Mouse (Mus musculus): Measurements from ENCODE around the gene Snai3. TPM values are rescaled to one million over a fixed set of nuclear protein-coding genes. Genes with fewer than 3 reads are reported as not detected.
A peak's percentile ranks its signal among the peaks of the same experiment; 100 is the strongest.

Snai3 gene
- polyA plus RNA-seq, 1 experiment from 2014 or later, result 0.67 TPM

GRCm38 (mm10) chr8:122433269-122433905, 27.1 kb downstream of the Snai3 start:
- ATAC-seq (replicated peaks; ENCODE audit: low FRiP score, low read depth) (peak; percentile 16), DNase-seq (ENCODE audit: low spot score) (peak; percentile 22)
- Histone ChIP-seq H3K27me3 (ENCODE audit: insufficient read depth, low read length) (no peaks in the 10 kb centered on the region), H3K27ac (peak overlapping the region; percentile 78; the same call in 1 of the 2 replicates), H3K4me1 (replicated peaks; ENCODE audit: insufficient read depth, low read length) (peaks cover 27% of the 10 kb centered on the region), H3K36me3 (ENCODE audit: insufficient read depth, low read length) (0 out of 2 replicates have a peak, but pooled peaks cover 9% of the 10 kb centered on the region), H3K4me2 (ENCODE audit: low read length) (peak overlapping the region; percentile 84), H3K9ac (ENCODE audit: low read depth, low read length) (peak overlapping the region; percentile 73; the same call in 1 of the 2 replicates), H3K9me3 (replicated peaks; ENCODE audit: low read length) (no peaks in the 10 kb centered on the region), H3K4me3 (replicated peaks; ENCODE audit: low read depth, low read length) (no peak overlapping the region)
- peak; percentile 62 for TF ChIP-seq CTCF (IDR thresholded peaks at IDR 0.05; ENCODE audit: low read depth)
- 60% methylated on average over 11 of the region's 11 CpGs for WGBS

GRCm38 (mm10) chr8:122432443-122433268, 27.9 kb downstream of the Snai3 start, which contains the start of gene Cyba:
TSS of gene Cyba (minus strand) at chr8:122432930.
- DNase-seq (ENCODE audit: low spot score) (peak; percentile 79), ATAC-seq (replicated peaks; ENCODE audit: low FRiP score, low read depth) (peak; percentile 83)
- H3K4me2 ChIP-seq (ENCODE audit: low read length), result peak within 1 kb of the TSS; percentile 84
- peak within 1 kb of the TSS; percentile 78 for H3K27ac ChIP-seq
- TF ChIP-seq CTCF (IDR thresholded peaks at IDR 0.05; ENCODE audit: low read depth), result no peak
- H3K36me3 ChIP-seq (ENCODE audit: insufficient read depth, low read length), result 0 out of 2 replicates have a peak, but pooled peaks cover 9% of the 10 kb centered on the region
- H3K4me3 ChIP-seq (replicated peaks; ENCODE audit: low read depth, low read length), result peak within 1 kb of the TSS; percentile 55
- H3K27me3 ChIP-seq (ENCODE audit: insufficient read depth, low read length), result no peaks in the 10 kb centered on the region
- H3K9ac ChIP-seq (ENCODE audit: low read depth, low read length), result peak within 1 kb of the TSS; percentile 73
- H3K4me1 ChIP-seq (replicated peaks; ENCODE audit: insufficient read depth, low read length), result peaks cover 23% of the 10 kb centered on the region
- WGBS, result 4% methylated on average over 44 of the region's 45 CpGs
- H3K9me3 ChIP-seq (replicated peaks; ENCODE audit: low read length), result no peaks in the 10 kb centered on the region

DNA sequence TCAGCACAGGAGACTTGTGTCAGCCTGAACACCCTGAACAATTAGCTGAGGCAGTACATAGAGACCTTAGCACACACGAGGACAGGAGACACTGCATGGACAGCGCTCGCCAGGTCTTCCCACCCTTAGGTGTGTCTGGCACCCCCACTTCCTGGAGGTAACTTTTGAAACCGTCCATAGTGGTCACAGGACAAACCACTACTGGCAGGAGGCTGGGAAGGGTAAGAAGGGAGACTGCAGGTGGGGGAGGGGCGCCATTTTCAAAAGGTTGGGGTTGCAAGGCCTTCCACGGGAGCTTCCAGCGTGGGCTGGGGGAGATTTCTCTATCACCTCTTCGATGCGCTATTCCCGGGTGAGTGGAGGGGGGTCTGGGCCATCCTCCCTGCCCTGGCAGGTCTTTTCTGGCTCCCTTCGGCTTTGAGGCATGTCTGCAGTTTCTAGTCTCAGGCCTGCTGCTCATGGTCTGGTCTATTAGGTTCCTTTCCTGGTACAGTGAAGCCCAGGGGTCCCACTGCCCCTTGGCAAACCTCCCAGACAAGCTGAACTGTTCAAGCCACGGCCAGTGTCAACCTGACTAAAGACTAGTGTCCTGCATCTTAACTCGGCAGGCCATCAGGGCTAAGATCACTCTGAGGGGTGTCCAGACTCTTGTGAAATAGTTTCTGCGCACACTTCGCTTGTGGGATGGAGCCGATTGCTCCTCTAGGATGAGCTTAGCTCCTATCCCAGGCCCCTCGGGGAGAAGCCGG, 28.7 kb downstream of the Snai3 start:
- H3K9ac ChIP-seq (ENCODE audit: low read depth, low read length), result peak overlapping the region; percentile 73
- 26% methylated on average over 18 of the region's 18 CpGs for WGBS
- 0 out of 2 replicates have a peak, but pooled peaks cover 9% of the 10 kb centered on the region for H3K36me3 ChIP-seq (ENCODE audit: insufficient read depth, low read length)
- peak overlapping the region; percentile 78 for H3K27ac ChIP-seq
- H3K4me1 ChIP-seq (replicated peaks; ENCODE audit: insufficient read depth, low read length), result peaks cover 23% of the 10 kb centered on the region
- no peak for TF ChIP-seq CTCF (IDR thresholded peaks at IDR 0.05; ENCODE audit: low read depth)
- peak; percentile 1; the same call in 1 of the 2 replicates for ATAC-seq (replicated peaks; ENCODE audit: low FRiP score, low read depth)
- peak overlapping the region; percentile 84 for H3K4me2 ChIP-seq (ENCODE audit: low read length)
- peak overlapping the region; percentile 55 for H3K4me3 ChIP-seq (replicated peaks; ENCODE audit: low read depth, low read length)
- DNase-seq (ENCODE audit: low spot score), result no peak
- no peaks in the 10 kb centered on the region for H3K27me3 ChIP-seq (ENCODE audit: insufficient read depth, low read length)
- H3K9me3 ChIP-seq (replicated peaks; ENCODE audit: low read length), result no peaks in the 10 kb centered on the region

GRCm38 (mm10) chr8:122430646-122431045, 29.9 kb downstream of the Snai3 start:
- H3K9ac ChIP-seq (ENCODE audit: low read depth, low read length), result 0 out of 2 replicates have a peak overlapping the region, but pooled peaks have one; percentile 35
- no peak overlapping the region for H3K4me3 ChIP-seq (replicated peaks; ENCODE audit: low read depth, low read length)
- H3K4me1 ChIP-seq (replicated peaks; ENCODE audit: insufficient read depth, low read length), result peaks cover 23% of the 10 kb centered on the region
- ATAC-seq (replicated peaks; ENCODE audit: low FRiP score, low read depth) (peak; percentile 26), DNase-seq (ENCODE audit: low spot score) (peak; percentile 40)
- H3K27ac ChIP-seq, result peak overlapping the region; percentile 78
- H3K4me2 ChIP-seq (ENCODE audit: low read length), result peak overlapping the region; percentile 18; the same call in 1 of the 2 replicates
- no peaks in the 10 kb centered on the region for H3K27me3 ChIP-seq (ENCODE audit: insufficient read depth, low read length)
- 61% methylated on average over 3 of the region's 3 CpGs for WGBS
- TF ChIP-seq CTCF (IDR thresholded peaks at IDR 0.05; ENCODE audit: low read depth), result no peak
- H3K36me3 ChIP-seq (ENCODE audit: insufficient read depth, low read length), result no peaks in the 10 kb centered on the region
- no peaks in the 10 kb centered on the region for H3K9me3 ChIP-seq (replicated peaks; ENCODE audit: low read length)

DNA sequence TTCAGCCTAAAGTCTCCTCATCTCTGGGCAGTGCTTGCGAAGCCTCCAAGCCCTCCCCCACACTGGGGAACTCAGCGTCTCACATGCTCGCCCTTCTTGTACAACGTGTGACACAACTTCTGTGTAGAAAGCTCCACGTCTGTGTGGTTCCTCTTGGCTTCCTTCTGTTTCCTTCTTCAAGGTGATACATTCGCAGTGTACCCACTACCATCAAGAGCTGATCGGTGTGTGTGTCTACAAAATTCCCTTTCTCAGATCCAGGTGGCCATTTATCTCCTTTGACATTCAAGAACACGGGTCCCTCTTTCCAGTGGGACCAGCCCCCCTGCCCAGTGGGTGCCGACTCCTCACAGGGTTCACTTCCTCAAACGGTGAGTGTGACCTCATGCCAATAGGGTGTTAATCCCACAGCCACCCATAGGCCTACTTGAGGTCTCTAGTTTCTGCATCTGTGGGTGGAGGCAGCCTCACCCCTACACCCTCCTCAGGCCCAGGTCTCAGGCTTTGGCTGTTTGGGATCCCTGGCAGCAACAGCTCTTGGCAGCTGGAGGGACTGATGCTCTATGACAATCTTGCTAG, 30.4 kb downstream of the Snai3 start:
- H3K4me2 ChIP-seq (ENCODE audit: low read length), result peak overlapping the region; percentile 18; the same call in 1 of the 2 replicates
- peak; percentile 19 for DNase-seq (ENCODE audit: low spot score)
- H3K27me3 ChIP-seq (ENCODE audit: insufficient read depth, low read length), result no peaks in the 10 kb centered on the region
- H3K36me3 ChIP-seq (ENCODE audit: insufficient read depth, low read length), result no peaks in the 10 kb centered on the region
- H3K9me3 ChIP-seq (replicated peaks; ENCODE audit: low read length), result no peaks in the 10 kb centered on the region
- H3K4me1 ChIP-seq (replicated peaks; ENCODE audit: insufficient read depth, low read length), result peaks cover 23% of the 10 kb centered on the region
- H3K9ac ChIP-seq (ENCODE audit: low read depth, low read length), result 0 out of 2 replicates have a peak overlapping the region, but pooled peaks have one; percentile 35
- H3K4me3 ChIP-seq (replicated peaks; ENCODE audit: low read depth, low read length), result no peak overlapping the region
- peak overlapping the region; percentile 78 for H3K27ac ChIP-seq
- no peak for ATAC-seq (replicated peaks; ENCODE audit: low FRiP score, low read depth)
- no peak for TF ChIP-seq CTCF (IDR thresholded peaks at IDR 0.05; ENCODE audit: low read depth)
- WGBS, result 60% methylated on average over 10 of the region's 10 CpGs

All from kidney, postnatal 0 days (tissue).